Comparison of ENCODE assay signal across 1 mouse cellular context in genomic region chr4:145209076-145209689, GRCm38 (mm10).
TF ChIP-seq lines count a peak whose summit lies in the region.

No protein-coding gene starts in this region.

TF ChIP-seq in CH12.LX, 34 proteins besides CTCF, POLR2A, EP300 and RAD21 (continued from another document):
- TF ChIP-seq BHLHE40 (IDR thresholded peaks at IDR 0.05; ENCODE audit: low read depth, low read length) (0 out of 2 replicates have a peak, but pooled peaks have one; percentile 13), RCOR1 (conservative IDR thresholded peaks at IDR 0.05; ENCODE audit: low read depth, low read length) (no peak), TCF12 (IDR thresholded peaks at IDR 0.05; ENCODE audit: low read depth, low read length) (no peak), MEF2A (IDR thresholded peaks at IDR 0.05; ENCODE audit: borderline replicate concordance, low read depth, low read length) (no peak), MAFK (IDR thresholded peaks at IDR 0.05; ENCODE audit: insufficient replicate concordance, low read length) (no peak), MYC (IDR thresholded peaks at IDR 0.05; ENCODE audit: low read depth, low read length) (no peak)
TF ChIP-seq in CH12.LX: peak in this region for 5.
